Mouse (Mus musculus) erythroblast, adult 5-6 weeks (primary cell): ENCODE data around the gene Col7a1. TPM values are rescaled to one million over a fixed set of nuclear protein-coding genes. Genes with fewer than 3 reads are reported as not detected.

Experiments
- ATAC-seq: replicated peaks from 2 replicates; pipeline ENCODE4 v1.8.0; 2016; ENCODE audit warnings: moderate number of reproducible peaks, mild to moderate bottlenecking, moderate TSS enrichment, inconsistent platforms; ENCODE audit not compliant: poor library complexity, low FRiP score, severe bottlenecking
- total RNA-seq, 2 experiments: library from RNA; stranded (forward) in 1 of 2; stranded (reverse) in 1 of 2; fragments of 150-400 nt in 1 of 2; fragments of 200-764, 138-1000 nt in 1 of 2; gene quantifications; 2 replicates each; pipeline versions ENCODE4 v1.2.3 to v1.2.4; 2015 to 2017; ENCODE audit warnings: low replicate concordance in 2 of 2

Gene Col7a1
- total RNA-seq, 2 experiments from 2014 or later = 0.17 TPM; not detected in 1

- peak; percentile 88 for ATAC-seq
These were observed 56.4 kb downstream of the Col7a1 start for GRCm38 (mm10) chr9:109009636-109010315.

GRCm38 (mm10) chr9:109010316-109010690, 56.9 kb downstream of the Col7a1 start:
- no peak for ATAC-seq

GRCm38 (mm10) chr9:109015397-109015796, 62.0 kb downstream of the Col7a1 start:
- ATAC-seq = no peak; the same call in 1 of the 2 replicates

- peak; percentile 79 for ATAC-seq
These were observed 63.7 kb downstream of the Col7a1 start for GRCm38 (mm10) chr9:109016973-109017604.

- ATAC-seq = no peak
These were observed 68.0 kb downstream of the Col7a1 start for GRCm38 (mm10) chr9:109021428-109021827.

GRCm38 (mm10) chr9:109022866-109023685, 69.7 kb downstream of the Col7a1 start:
- ATAC-seq = no peak

GRCm38 (mm10) chr9:109027521-109027920, 74.1 kb downstream of the Col7a1 start:
- ATAC-seq = no peak

GRCm38 (mm10) chr9:109028421-109028820, 75.0 kb downstream of the Col7a1 start:
- no peak for ATAC-seq

- no peak for ATAC-seq
These were observed 75.5 kb downstream of the Col7a1 start for GRCm38 (mm10) chr9:109028919-109029318.

GRCm38 (mm10) chr9:109030312-109030711, 76.9 kb downstream of the Col7a1 start:
- no peak for ATAC-seq

GRCm38 (mm10) chr9:109031001-109031400, 77.6 kb downstream of the Col7a1 start:
- ATAC-seq = no peak

GRCm38 (mm10) chr9:109031686-109032085, 78.3 kb downstream of the Col7a1 start:
- no peak for ATAC-seq

GRCm38 (mm10) chr9:109032435-109032834, 79.0 kb downstream of the Col7a1 start:
- ATAC-seq = no peak

Other genes starting within 250 kb of the Col7a1 start
- gene Ip6k2, start 169.8 kb upstream of the Col7a1 start, total RNA-seq (2015; ENCODE audit: low replicate concordance) = 4.2 and 20.9 TPM in 2 replicates
- 47.5 and 61.2 TPM in 2 replicates for gene Ip6k2, start 169.8 kb upstream of the Col7a1 start, total RNA-seq (2017; ENCODE audit: low replicate concordance)
- gene Nckipsd, start 145.2 kb upstream of the Col7a1 start, total RNA-seq (2015; ENCODE audit: low replicate concordance) = 2.7 and 4.2 TPM in 2 replicates
- 1.8 and 3.7 TPM in 2 replicates for gene Nckipsd, start 145.2 kb upstream of the Col7a1 start, total RNA-seq (2017; ENCODE audit: low replicate concordance)
- 1.9 and 5.0 TPM in 2 replicates for gene Celsr3, start 127.3 kb upstream of the Col7a1 start, total RNA-seq (2015; ENCODE audit: low replicate concordance)
- gene Celsr3, start 127.3 kb upstream of the Col7a1 start, total RNA-seq (2017; ENCODE audit: low replicate concordance) = 0.09 and 1.8 TPM in 2 replicates
- 0.63 and 23.8 TPM in 2 replicates for gene Slc26a6, start 100.3 kb upstream of the Col7a1 start, total RNA-seq (2015; ENCODE audit: low replicate concordance)
- gene Slc26a6, start 100.3 kb upstream of the Col7a1 start, total RNA-seq (2017; ENCODE audit: low replicate concordance) = not detected in 2 replicates
- gene Tmem89, start 39.0 kb upstream of the Col7a1 start, total RNA-seq (2015; ENCODE audit: low replicate concordance) = not detected in 2 replicates
- not detected in 2 replicates for gene Tmem89, start 39.0 kb upstream of the Col7a1 start, total RNA-seq (2017; ENCODE audit: low replicate concordance)
- 24.2 and 31.5 TPM in 2 replicates for gene Uqcrc1, start 17.0 kb upstream of the Col7a1 start, total RNA-seq (2015; ENCODE audit: low replicate concordance)
- gene Uqcrc1, start 17.0 kb upstream of the Col7a1 start, total RNA-seq (2017; ENCODE audit: low replicate concordance) = 55.1 and 79.9 TPM in 2 replicates
- gene Ucn2, start 32.4 kb downstream of the Col7a1 start, total RNA-seq (2015; ENCODE audit: low replicate concordance) = not detected in 2 replicates
- not detected in 2 replicates for gene Ucn2, start 32.4 kb downstream of the Col7a1 start, total RNA-seq (2017; ENCODE audit: low replicate concordance)
- 3.1 and 13.3 TPM in 2 replicates for gene Pfkfb4, start 38.2 kb downstream of the Col7a1 start, total RNA-seq (2015; ENCODE audit: low replicate concordance)
- 7.9 and 12.3 TPM in 2 replicates for gene Pfkfb4, start 38.2 kb downstream of the Col7a1 start, total RNA-seq (2017; ENCODE audit: low replicate concordance)
- gene Shisa5, start 85.0 kb downstream of the Col7a1 start, total RNA-seq (2015; ENCODE audit: low replicate concordance) = 14.6 and 20.3 TPM in 2 replicates
- gene Shisa5, start 85.0 kb downstream of the Col7a1 start, total RNA-seq (2017; ENCODE audit: low replicate concordance) = 13.9 and 51.4 TPM in 2 replicates
- 7.3 and 19.6 TPM in 2 replicates for gene Trex1, start 106.1 kb downstream of the Col7a1 start, total RNA-seq (2015; ENCODE audit: low replicate concordance)
- 1.7 and 4.2 TPM in 2 replicates for gene Trex1, start 106.1 kb downstream of the Col7a1 start, total RNA-seq (2017; ENCODE audit: low replicate concordance)
- gene Atrip, start 120.5 kb downstream of the Col7a1 start, total RNA-seq (2015; ENCODE audit: low replicate concordance) = 4.2 TPM in 1 of 2 replicates, not detected in the other
- gene Atrip, start 120.5 kb downstream of the Col7a1 start, total RNA-seq (2017; ENCODE audit: low replicate concordance) = 4.8 and 10.6 TPM in 2 replicates
- gene Ccdc51, start 128.9 kb downstream of the Col7a1 start, total RNA-seq (2015; ENCODE audit: low replicate concordance) = 2.5 TPM in 1 of 2 replicates, not detected in the other
- 3.7 and 4.3 TPM in 2 replicates for gene Ccdc51, start 128.9 kb downstream of the Col7a1 start, total RNA-seq (2017; ENCODE audit: low replicate concordance)
- 104 and 108 TPM in 2 replicates for gene Tma7, start 129.0 kb downstream of the Col7a1 start, total RNA-seq (2015; ENCODE audit: low replicate concordance)
- gene Tma7, start 129.0 kb downstream of the Col7a1 start, total RNA-seq (2017; ENCODE audit: low replicate concordance) = 44.6 and 57.0 TPM in 2 replicates
- gene Plxnb1, start 141.8 kb downstream of the Col7a1 start, total RNA-seq (2015; ENCODE audit: low replicate concordance) = not detected in 2 replicates
- not detected in 2 replicates for gene Plxnb1, start 141.8 kb downstream of the Col7a1 start, total RNA-seq (2017; ENCODE audit: low replicate concordance)
- not detected in 2 replicates for gene Fbxw21, start 208.5 kb downstream of the Col7a1 start, total RNA-seq (2015; ENCODE audit: low replicate concordance)
- gene Fbxw21, start 208.5 kb downstream of the Col7a1 start, total RNA-seq (2017; ENCODE audit: low replicate concordance) = 0.28 TPM in 1 of 2 replicates, not detected in the other
- not detected in 2 replicates for gene Fbxw13, start 242.4 kb downstream of the Col7a1 start, total RNA-seq (2015; ENCODE audit: low replicate concordance)
- gene Fbxw13, start 242.4 kb downstream of the Col7a1 start, total RNA-seq (2017; ENCODE audit: low replicate concordance) = not detected in 2 replicates